ENCODE assay signal across 8 mouse cellular contexts in the genomic region with DNA sequence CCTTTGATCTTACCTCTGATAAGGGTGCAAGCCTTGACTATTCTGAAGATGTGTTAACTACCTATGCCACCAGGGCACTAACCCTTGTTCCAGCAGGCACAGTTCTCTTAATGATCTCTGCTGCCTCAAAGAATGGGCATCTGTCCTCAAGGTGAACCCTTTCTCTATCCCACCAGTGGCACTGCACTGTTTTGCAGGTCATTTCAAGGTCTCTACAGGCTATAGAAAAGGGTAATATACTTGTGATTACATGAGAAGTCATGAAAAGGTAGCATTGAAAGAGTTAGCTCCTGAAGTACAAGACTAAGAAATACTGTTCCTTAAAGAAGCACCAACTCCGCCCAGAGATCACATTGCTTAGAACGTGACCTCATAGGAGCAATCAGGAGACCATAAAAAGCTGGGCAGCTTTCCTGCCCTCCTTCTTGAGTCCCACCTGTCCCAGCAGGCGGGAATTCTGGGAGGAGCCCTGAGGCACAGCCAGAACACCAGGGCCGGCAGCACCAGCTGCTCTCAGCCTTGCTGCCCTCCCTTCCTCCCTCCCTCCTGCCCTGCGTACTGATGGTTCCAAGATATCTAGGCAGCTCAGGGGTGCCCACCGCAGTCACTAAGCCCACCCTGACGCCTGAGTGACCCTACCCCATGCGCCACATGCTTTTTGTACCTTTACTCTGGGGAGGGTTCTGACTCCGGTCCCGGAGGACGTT.
DNase-seq lines count a peak whose midpoint lies in the region; ATAC-seq and TF ChIP-seq lines count a peak whose summit lies in the region.

No protein-coding gene starts in this region.

- TF ChIP-seq CTCF in cerebellum, adult 2 months (IDR thresholded peaks at IDR 0.05; ENCODE audit: borderline replicate concordance, insufficient read depth, low read depth, low read length), result no peak
- no peak for TF ChIP-seq CTCF in forebrain, postnatal 0 days (IDR thresholded peaks at IDR 0.05; ENCODE audit: low read depth)
- no peak for TF ChIP-seq CTCF in lung, embryonic 14.5 days (IDR thresholded peaks at IDR 0.05; ENCODE audit: low read depth)
- TF ChIP-seq CTCF in olfactory bulb, adult 2 months (IDR thresholded peaks at IDR 0.05; ENCODE audit: insufficient read depth, low read depth, low read length), result no peak

- WGBS in cerebellum, adult 2 months, result 19% methylated on average over 11 of the region's 11 CpGs
- 15% methylated on average over 11 of the region's 11 CpGs for WGBS in forebrain, postnatal 0 days
- WGBS in lung, embryonic 14.5 days, result 38% methylated on average over 11 of the region's 11 CpGs
- 14% methylated on average over 11 of the region's 11 CpGs for WGBS in olfactory bulb, adult 2 months

- peak; percentile 35; the same call in 1 of the 2 replicates for ATAC-seq in forebrain, postnatal 0 days
- peak; percentile 65 for ATAC-seq in inflammation-experienced regulatory T-cells, adult 6 months
- ATAC-seq in lung, embryonic 14.5 days (ENCODE audit: insufficient read depth), result peak; percentile 68

- peak overlapping the region; percentile 58 for H3K4me2 ChIP-seq in forebrain, postnatal 0 days (ENCODE audit: low read depth)
- H3K4me2 ChIP-seq in lung, embryonic 14.5 days, result peak overlapping the region; percentile 57

- peak overlapping the region; percentile 42 for H3K4me3 ChIP-seq in cerebellum, adult 2 months (replicated peaks; ENCODE audit: insufficient read depth, low read depth, low read length)
- peak overlapping the region; percentile 30 for H3K4me3 ChIP-seq in forebrain, postnatal 0 days (ENCODE audit: low read depth, low read length)
- H3K4me3 ChIP-seq in lung, embryonic 14.5 days (ENCODE audit: low read depth, low read length), result peak overlapping the region; percentile 17; the same call in 1 of the 2 replicates
- peak overlapping the region; percentile 48 for H3K4me3 ChIP-seq in olfactory bulb, adult 2 months (ENCODE audit: insufficient read depth, low read depth, low read length)

- H3K9me3 ChIP-seq in forebrain, postnatal 0 days (ENCODE audit: low read length), result no peaks in the 10 kb centered on the region
- no peaks in the 10 kb centered on the region for H3K9me3 ChIP-seq in lung, embryonic 14.5 days (ENCODE audit: low read depth, low read length)

- peaks cover 17% of the 10 kb centered on the region for H3K4me1 ChIP-seq in cerebellum, adult 2 months (ENCODE audit: control insufficient read depth, insufficient read depth, low read length)
- H3K4me1 ChIP-seq in forebrain, postnatal 0 days (ENCODE audit: insufficient read depth), result peaks cover 29% of the 10 kb centered on the region
- H3K4me1 ChIP-seq in lung, embryonic 14.5 days (ENCODE audit: insufficient read depth), result no peaks in the 10 kb centered on the region
- peaks cover 13% of the 10 kb centered on the region for H3K4me1 ChIP-seq in olfactory bulb, adult 2 months (ENCODE audit: control insufficient read depth, insufficient read depth, low read length)

- no peak overlapping the region for H3K27ac ChIP-seq in cerebellum, adult 2 months (ENCODE audit: insufficient read depth, low read length)
- peak overlapping the region; percentile 71 for H3K27ac ChIP-seq in forebrain, postnatal 0 days (ENCODE audit: low read depth, low read length)
- no peak overlapping the region for H3K27ac ChIP-seq in lung, embryonic 14.5 days (ENCODE audit: low read depth)
- peak overlapping the region; percentile 95 for H3K27ac ChIP-seq in olfactory bulb, adult 2 months (ENCODE audit: insufficient read depth, low read depth, low read length)

- DNase-seq in right cerebral cortex, adult 18-20 months, result peak; percentile 49
- DNase-seq in right cerebral cortex, postnatal 4 days, result no peak
- DNase-seq in cerebellum, adult 2 months, result peak; percentile 58 to 63
- DNase-seq in forebrain, postnatal 0 days, result no peak
- peak; percentile 15 for DNase-seq in lung, embryonic 14.5 days
- no peak for DNase-seq in c-Kit-positive CD71-positive TER-119-positive erythroid progenitor cells, embryonic 14.5 days (ENCODE audit: low spot score)

- no peaks in the 10 kb centered on the region for H3K36me3 ChIP-seq in forebrain, postnatal 0 days (ENCODE audit: insufficient read depth)
- no peaks in the 10 kb centered on the region for H3K36me3 ChIP-seq in lung, embryonic 14.5 days (ENCODE audit: insufficient read depth)

- no peak for TF ChIP-seq POLR2A in cerebellum, adult 2 months (IDR thresholded peaks at IDR 0.05; ENCODE audit: borderline replicate concordance, insufficient read depth, low read length)
- no peak for TF ChIP-seq POLR2A in olfactory bulb, adult 2 months (IDR thresholded peaks at IDR 0.05; ENCODE audit: insufficient read depth, low read depth, low read length)

- peak overlapping the region; percentile 47; the same call in 1 of the 2 replicates for H3K9ac ChIP-seq in forebrain, postnatal 0 days
- H3K9ac ChIP-seq in lung, embryonic 14.5 days, result peak overlapping the region; percentile 1; the same call in 1 of the 2 replicates

- no peaks in the 10 kb centered on the region for H3K27me3 ChIP-seq in cerebellum, adult 2 months (ENCODE audit: control insufficient read depth, insufficient read depth, low read length)
- no peaks in the 10 kb centered on the region for H3K27me3 ChIP-seq in forebrain, postnatal 0 days (ENCODE audit: insufficient read depth, low read length)
- H3K27me3 ChIP-seq in lung, embryonic 14.5 days (ENCODE audit: insufficient read depth, low read length), result no peaks in the 10 kb centered on the region

Comparison
In these comparisons a context has a peak if more than half of its experiments do, and no peak if none do; other contexts are left out.
1. DNase-seq: peak in right cerebral cortex, adult 18-20 months (single experiment), cerebellum, adult 2 months (2 of 2) and lung, embryonic 14.5 days (single experiment); none in right cerebral cortex, postnatal 4 days (single experiment), forebrain, postnatal 0 days (single experiment) and c-Kit-positive CD71-positive TER-119-positive erythroid progenitor cells, embryonic 14.5 days (single experiment).
2. H3K27ac ChIP-seq: peak in forebrain, postnatal 0 days (single experiment) and olfactory bulb, adult 2 months (single experiment); none in cerebellum, adult 2 months (single experiment) and lung, embryonic 14.5 days (single experiment).
3. Peak in every context shown above with its lines, with median percentiles within 50 percentile points of each other: H3K4me3 ChIP-seq and ATAC-seq.